Mouse (Mus musculus) myocyte (in vitro differentiated cells): Measurements from ENCODE around the gene Fam169b. TPM values are rescaled to one million over a fixed set of nuclear protein-coding genes. Genes with fewer than 3 reads are reported as not detected.

Source experiments
- H3K27me3 ChIP-seq: one replicate; pipeline ENCODE4 v1.6.1; 2011; ENCODE audit not compliant: control insufficient read depth, insufficient read depth, insufficient read length
- H3K36me3 ChIP-seq: one replicate; pipeline ENCODE4 v1.6.1; 2011; ENCODE audit not compliant: control insufficient read depth, insufficient read depth
- H3K4me2 ChIP-seq: one replicate; pipeline ENCODE4 v1.6.1; 2011; ENCODE audit warnings: low read depth, control low read depth
- H3K4me3 ChIP-seq: one replicate; pipeline ENCODE4 v1.5.1; 2011; ENCODE audit warnings: mild to moderate bottlenecking, control low read depth, moderate library complexity
- H3K79me2 ChIP-seq: one replicate; pipeline ENCODE4 v1.6.1; 2011; ENCODE audit not compliant: control insufficient read depth, insufficient read depth
- H3ac ChIP-seq: one replicate; pipeline ENCODE4 v1.6.1; 2011; ENCODE audit not compliant: control insufficient read depth, insufficient read length
- CEBPB ChIP-seq: IDR thresholded peaks from 2 replicates; pipeline ENCODE4 v1.6.1; 2011; ENCODE audit warnings: mild to moderate bottlenecking, moderate library complexity; ENCODE audit not compliant: poor library complexity, insufficient read depth, severe bottlenecking
- E2F4 ChIP-seq: IDR thresholded peaks from one replicate; pipeline ENCODE4 v1.6.1; 2011; ENCODE audit warnings: mild to moderate bottlenecking, control low read depth, moderate library complexity; ENCODE audit not compliant: insufficient read depth
- MAX ChIP-seq: IDR thresholded peaks from one replicate; pipeline ENCODE4 v1.6.1; 2011; ENCODE audit warnings: low read depth, mild to moderate bottlenecking, control low read depth
- MYOD1 ChIP-seq, 3 experiments: IDR thresholded peaks; one replicate each; pipeline ENCODE4 v1.6.1; 2011; ENCODE audit warnings: control low read depth in 2 of 3, low read depth in 2 of 3, mild to moderate bottlenecking in 2 of 3, moderate library complexity in 1 of 3; ENCODE audit not compliant: insufficient read length in 2 of 3, control insufficient read depth in 1 of 3
- MYOG ChIP-seq, 3 experiments: IDR thresholded peaks; one replicate each; pipeline ENCODE4 v1.6.1; 2011; ENCODE audit warnings: control low read depth in 2 of 3, low read depth in 2 of 3, mild to moderate bottlenecking in 2 of 3; ENCODE audit not compliant: insufficient read length in 2 of 3, control insufficient read depth in 1 of 3, insufficient read depth in 1 of 3
- POLR2A ChIP-seq: IDR thresholded peaks from one replicate; pipeline ENCODE4 v1.6.1; 2011; ENCODE audit warnings: low read depth, mild to moderate bottlenecking, control low read depth, moderate library complexity; ENCODE audit not compliant: insufficient read length
- POLR2AphosphoS2 ChIP-seq: IDR thresholded peaks from one replicate; pipeline ENCODE4 v1.6.1; 2011; ENCODE audit warnings: low read depth, control low read depth; ENCODE audit not compliant: insufficient read length
- REST ChIP-seq: IDR thresholded peaks from one replicate; pipeline ENCODE4 v1.6.1; 2011; ENCODE audit warnings: mild to moderate bottlenecking, control low read depth, moderate library complexity; ENCODE audit not compliant: insufficient read depth, insufficient read length
- SRF ChIP-seq: IDR thresholded peaks from one replicate; pipeline ENCODE4 v1.6.1; 2011; ENCODE audit warnings: low read depth; ENCODE audit not compliant: control insufficient read depth, insufficient read length
- TCF12 ChIP-seq: IDR thresholded peaks from one replicate; pipeline ENCODE4 v1.6.1; 2011; ENCODE audit warnings: mild to moderate bottlenecking, control low read depth; ENCODE audit not compliant: poor library complexity, insufficient read depth, severe bottlenecking
- TCF3 ChIP-seq: IDR thresholded peaks from one replicate; pipeline ENCODE4 v1.6.1; 2011; ENCODE audit warnings: low read depth, control low read depth; ENCODE audit not compliant: insufficient read length
- USF1 ChIP-seq: IDR thresholded peaks from one replicate; pipeline ENCODE4 v1.6.1; 2011; ENCODE audit warnings: low read depth, mild to moderate bottlenecking, control low read depth, moderate library complexity
- polyA plus RNA-seq: library from polyadenylated mRNA; unstranded; fragments of >200 nt; fragmentation: generic; extraction: Trizol; gene quantifications from one replicate; pipeline ENCODE4 v1.2.1, GENCODE M21; 2012; ENCODE audit warnings: missing spikeins

Fam169b gene
- polyA plus RNA-seq, 1 experiment: 0.79 TPM

- H3ac ChIP-seq: no peak overlapping the region
- TF ChIP-seq MYOG (IDR thresholded peaks at IDR 0.05; ENCODE audit: control insufficient read depth in 1 of 3, insufficient read depth in 1 of 3, insufficient read length in 2 of 3, low read depth in 2 of 3) (no peak), CEBPB (no peak), SRF (no peak), TCF12 (no peak), POLR2AphosphoS2 (no peak)
- no peaks in the 10 kb centered on the region for H3K79me2 ChIP-seq
- no peak overlapping the region for H3K4me2 ChIP-seq
- H3K36me3 ChIP-seq: no peaks in the 10 kb centered on the region
- no peak overlapping the region for H3K4me3 ChIP-seq
- no peaks in the 10 kb centered on the region for H3K27me3 ChIP-seq
Measured at GRCm38 (mm10) chr7:68296487-68296886, 22.8 kb downstream of the Fam169b start.

DNA sequence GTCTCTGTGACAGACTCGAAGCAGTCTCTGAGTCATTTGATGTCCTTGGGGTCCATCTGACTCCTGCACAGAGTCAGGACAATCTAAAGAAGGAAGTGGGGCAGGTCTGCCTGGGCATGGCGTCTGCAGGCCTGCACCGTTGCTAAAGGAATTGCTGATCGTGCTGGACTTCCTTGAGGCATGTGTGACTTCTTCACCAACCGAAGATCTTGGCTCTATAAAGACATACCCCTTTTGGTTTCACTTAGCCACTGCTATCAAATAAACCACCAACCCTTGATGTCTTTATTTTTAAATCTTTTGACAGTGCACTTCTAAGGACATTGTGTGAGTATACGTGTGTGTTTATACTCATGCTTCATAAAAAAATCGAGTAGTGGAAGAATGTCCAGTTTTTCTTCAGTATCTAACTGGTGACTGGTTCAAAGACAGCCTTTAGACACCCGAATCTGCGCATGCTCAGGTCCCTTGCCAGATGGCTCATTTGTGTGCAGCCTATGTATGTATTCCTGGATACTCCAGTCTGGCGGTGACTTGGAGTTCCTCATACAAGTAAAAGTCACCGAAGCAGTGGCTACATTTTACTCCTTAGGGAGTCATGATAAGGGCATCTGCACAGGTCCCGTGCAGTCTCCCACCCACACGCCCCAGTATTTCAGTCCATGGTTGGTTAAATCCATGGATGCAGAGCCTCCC, 24.9 kb downstream of the Fam169b start:
- no peaks in the 10 kb centered on the region for H3K27me3 ChIP-seq
- H3K36me3 ChIP-seq: no peaks in the 10 kb centered on the region
- H3K79me2 ChIP-seq: no peaks in the 10 kb centered on the region
- H3K4me2 ChIP-seq: no peak overlapping the region
- no peak for TF ChIP-seq TCF3
- no peak for TF ChIP-seq USF1
- TF ChIP-seq MYOD1 (IDR thresholded peaks at IDR 0.05; ENCODE audit: control insufficient read depth in 1 of 3, insufficient read length in 2 of 3, low read depth in 2 of 3): no peak
- no peak for TF ChIP-seq TCF12
- no peak for TF ChIP-seq REST
- no peak for TF ChIP-seq CEBPB
- TF ChIP-seq POLR2AphosphoS2: no peak
- TF ChIP-seq POLR2A: no peak
- no peak for TF ChIP-seq E2F4
- TF ChIP-seq SRF: no peak
- no peak for TF ChIP-seq MYOG (IDR thresholded peaks at IDR 0.05; ENCODE audit: control insufficient read depth in 1 of 3, insufficient read depth in 1 of 3, insufficient read length in 2 of 3, low read depth in 2 of 3)
- TF ChIP-seq MAX: no peak
- no peak overlapping the region for H3ac ChIP-seq
- no peak overlapping the region for H3K4me3 ChIP-seq

DNA sequence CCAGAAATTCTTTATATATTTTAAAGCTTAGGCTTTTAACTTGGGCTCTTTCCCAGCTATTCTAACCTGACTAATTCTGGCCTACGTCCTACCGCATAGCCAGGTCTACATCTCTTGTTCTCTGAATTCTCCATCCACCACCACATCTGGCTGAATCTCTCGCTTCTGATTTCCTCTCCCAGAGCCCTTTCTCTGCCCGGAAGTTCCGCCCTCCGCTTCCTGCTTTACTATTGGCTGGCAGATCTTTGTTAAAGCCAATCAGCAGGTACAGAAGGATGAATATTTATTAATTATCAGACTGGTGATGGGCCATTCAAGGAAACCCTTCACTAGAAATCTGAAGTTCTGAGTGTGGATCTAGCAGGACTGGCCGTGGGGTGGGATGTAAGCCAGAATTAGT, 27.5 kb downstream of the Fam169b start:
- TF ChIP-seq MAX (no peak), SRF (no peak), TCF12 (no peak), MYOD1 (IDR thresholded peaks at IDR 0.05; ENCODE audit: control insufficient read depth in 1 of 3, insufficient read length in 2 of 3, low read depth in 2 of 3) (no peak), POLR2A (no peak), USF1 (no peak), TCF3 (no peak), MYOG (IDR thresholded peaks at IDR 0.05; ENCODE audit: control insufficient read depth in 1 of 3, insufficient read depth in 1 of 3, insufficient read length in 2 of 3, low read depth in 2 of 3) (no peak), E2F4 (no peak)
- Histone ChIP-seq H3ac (no peak overlapping the region), H3K4me2 (peak overlapping the region; percentile 13)

GRCm38 (mm10) chr7:68302586-68303433, 29.2 kb downstream of the Fam169b start:
- peak overlapping the region; percentile 21 for H3K4me3 ChIP-seq
- TF ChIP-seq MAX: no peak
- TF ChIP-seq TCF12: no peak
- TF ChIP-seq REST: no peak
- TF ChIP-seq USF1: no peak
- TF ChIP-seq MYOD1 (IDR thresholded peaks at IDR 0.05; ENCODE audit: control insufficient read depth in 1 of 3, insufficient read length in 2 of 3, low read depth in 2 of 3): no peak
- H3K27me3 ChIP-seq: no peaks in the 10 kb centered on the region
- no peak overlapping the region for H3ac ChIP-seq
- peak overlapping the region; percentile 88 for H3K4me2 ChIP-seq
- no peaks in the 10 kb centered on the region for H3K79me2 ChIP-seq
- no peaks in the 10 kb centered on the region for H3K36me3 ChIP-seq

More for the DNA sequence above, 27.5 kb downstream of the Fam169b start:
- H3K79me2 ChIP-seq: no peaks in the 10 kb centered on the region
- H3K36me3 ChIP-seq: no peaks in the 10 kb centered on the region
- H3K4me3 ChIP-seq: no peak overlapping the region
- H3K27me3 ChIP-seq: no peaks in the 10 kb centered on the region

- peak overlapping the region; percentile 21 for H3K4me3 ChIP-seq
- H3ac ChIP-seq: no peak overlapping the region
- H3K79me2 ChIP-seq: no peaks in the 10 kb centered on the region
- no peak for TF ChIP-seq MYOG (IDR thresholded peaks at IDR 0.05; ENCODE audit: control insufficient read depth in 1 of 3, insufficient read depth in 1 of 3, insufficient read length in 2 of 3, low read depth in 2 of 3)
- no peak for TF ChIP-seq REST
- no peak for TF ChIP-seq MYOD1 (IDR thresholded peaks at IDR 0.05; ENCODE audit: control insufficient read depth in 1 of 3, insufficient read length in 2 of 3, low read depth in 2 of 3)
- TF ChIP-seq POLR2A: no peak
- no peak for TF ChIP-seq TCF12
- TF ChIP-seq E2F4: no peak
- no peak for TF ChIP-seq TCF3
- TF ChIP-seq USF1: no peak
- TF ChIP-seq MAX: no peak
- TF ChIP-seq POLR2AphosphoS2: no peak
- TF ChIP-seq CEBPB: no peak
- no peak overlapping the region for H3K4me2 ChIP-seq
- H3K27me3 ChIP-seq: no peaks in the 10 kb centered on the region
- H3K36me3 ChIP-seq: no peaks in the 10 kb centered on the region
Measured at GRCm38 (mm10) chr7:68303685-68304084, 30.0 kb downstream of the Fam169b start.
